In genomic region chr12:86071432-86071831, GRCm38 (mm10) we compare ENCODE assay signal across 25 mouse cellular contexts. TPM values are rescaled to one million over a fixed set of nuclear protein-coding genes. Genes with fewer than 3 reads are reported as not detected.
DNase-seq lines count a peak whose midpoint lies in the region; ATAC-seq and TF ChIP-seq lines count a peak whose summit lies in the region.
"Had no signal": no experiment of that assay in that cellular context is flagged by ENCODE, and none has a peak within 500 bp of the region (broad histone marks: within the 10 kb centered on the region; RNA-seq: fewer than 3 reads in every experiment).

No protein-coding gene starts in this region.

- H3K27ac ChIP-seq in layer of hippocampus, adult 2 months, result no peak overlapping the region
- peak overlapping the region; percentile 37 for H3K27ac ChIP-seq in forebrain, embryonic 12.5 days
- H3K27ac ChIP-seq in forebrain, postnatal 0 days (ENCODE audit: low read depth, low read length), result no peak overlapping the region
- H3K27ac ChIP-seq: embryonic facial prominence, embryonic 15.5 days; gastrocnemius, adult 2 months; hindbrain, embryonic 13.5 days; limb, embryonic 12.5 days; liver, embryonic 13.5 days; stomach, embryonic 15.5 days had no signal

- TF ChIP-seq CTCF in layer of hippocampus, adult 2 months (conservative IDR thresholded peaks at IDR 0.05), result no peak
- TF ChIP-seq CTCF in forebrain, postnatal 0 days (IDR thresholded peaks at IDR 0.05; ENCODE audit: low read depth), result no peak

- peak; percentile 27 to 65 for DNase-seq in layer of hippocampus, adult 2 months (ENCODE audit: low spot score in 2 of 2)
- no peak for DNase-seq in layer of hippocampus, adult 9-10 months (ENCODE audit: low spot score)
- DNase-seq in forebrain, postnatal 0 days, result peak; percentile 68
- peak; percentile 89 for DNase-seq in retina, postnatal 1 day
- DNase-seq in urinary bladder, postnatal 4 days (ENCODE audit: low spot score in 2 of 2), result no peak
- no peak for DNase-seq in adrenal gland, postnatal 25 days
- DNase-seq: adrenal gland, adult 8-10 months; cerebellum, adult 11-12 months; cerebellum, postnatal 25 days; embryo, embryonic 11 days; gastrocnemius, adult 2 months; heart, postnatal 10 days; kidney, postnatal 4 days; liver, embryonic 13.5 days; lung, embryonic 14.5 days; lung, postnatal 4 days; right cerebral cortex, postnatal 25 days had no signal

- no peaks in the 10 kb centered on the region for H3K9me3 ChIP-seq in forebrain, embryonic 12.5 days
- H3K9me3 ChIP-seq in forebrain, postnatal 0 days (ENCODE audit: low read length), result no peaks in the 10 kb centered on the region
- H3K9me3 ChIP-seq: embryonic facial prominence, embryonic 15.5 days; hindbrain, embryonic 13.5 days; liver, embryonic 13.5 days; stomach, embryonic 15.5 days had no signal

- 32% methylated on average over 6 of the region's 6 CpGs for WGBS in forebrain, embryonic 12.5 days
- 24% methylated on average over 6 of the region's 6 CpGs for WGBS in forebrain, postnatal 0 days

- no peak overlapping the region for H3K4me2 ChIP-seq in forebrain, embryonic 12.5 days
- no peak overlapping the region for H3K4me2 ChIP-seq in forebrain, postnatal 0 days (ENCODE audit: low read depth)
- H3K4me2 ChIP-seq: embryonic facial prominence, embryonic 15.5 days; heart, embryonic 11.5 days; hindbrain, embryonic 13.5 days; limb, embryonic 12.5 days; liver, embryonic 13.5 days; lung, embryonic 14.5 days; stomach, embryonic 15.5 days had no signal

- no peaks in the 10 kb centered on the region for H3K36me3 ChIP-seq in forebrain, embryonic 12.5 days (replicated peaks)
- no peaks in the 10 kb centered on the region for H3K36me3 ChIP-seq in forebrain, postnatal 0 days (ENCODE audit: insufficient read depth)
- H3K36me3 ChIP-seq: hindbrain, embryonic 13.5 days; liver, embryonic 13.5 days; stomach, embryonic 15.5 days had no signal

- peaks cover 4% of the 10 kb centered on the region; the same call in 1 of the 2 replicates for H3K4me1 ChIP-seq in forebrain, embryonic 12.5 days
- no peaks in the 10 kb centered on the region for H3K4me1 ChIP-seq in forebrain, postnatal 0 days (ENCODE audit: insufficient read depth)
- H3K4me1 ChIP-seq: liver, embryonic 13.5 days had no signal

- peak; percentile 84; the same call in 1 of the 2 replicates for ATAC-seq in forebrain, embryonic 12.5 days (ENCODE audit: low FRiP score)
- ATAC-seq in forebrain, postnatal 0 days, result peak; percentile 88
- ATAC-seq: intestine, embryonic 16.5 days had no signal

- peaks cover 13% of the 10 kb centered on the region for H3K27me3 ChIP-seq in forebrain, embryonic 12.5 days
- no peaks in the 10 kb centered on the region for H3K27me3 ChIP-seq in forebrain, postnatal 0 days (ENCODE audit: insufficient read depth, low read length)
- H3K27me3 ChIP-seq: embryonic facial prominence, embryonic 15.5 days; limb, embryonic 12.5 days had no signal

- H3K9ac ChIP-seq in forebrain, embryonic 12.5 days, result no peak overlapping the region
- H3K9ac ChIP-seq in forebrain, postnatal 0 days, result no peak overlapping the region
- H3K9ac ChIP-seq: embryonic facial prominence, embryonic 15.5 days; hindbrain, embryonic 13.5 days; limb, embryonic 12.5 days; liver, embryonic 13.5 days; lung, embryonic 14.5 days; stomach, embryonic 15.5 days had no signal

- no peak overlapping the region for H3K4me3 ChIP-seq in layer of hippocampus, adult 2 months
- no peak overlapping the region for H3K4me3 ChIP-seq in forebrain, embryonic 12.5 days (replicated peaks)
- H3K4me3 ChIP-seq in forebrain, postnatal 0 days (ENCODE audit: low read depth, low read length), result no peak overlapping the region
- H3K4me3 ChIP-seq: embryonic facial prominence, embryonic 15.5 days; gastrocnemius, adult 2 months; hindbrain, embryonic 13.5 days; limb, embryonic 12.5 days; liver, embryonic 13.5 days; stomach, embryonic 15.5 days had no signal

RNA-seq across cellular contexts. Expression of gene Tgfb3, which starts 7.4 kb away (rescaled TPM):
- 10 to 100 TPM; 15.8 to 16.5 TPM for total RNA-seq in layer of hippocampus, adult 2 months (2021)
- polyA plus RNA-seq in forebrain, embryonic 12.5 days (2016; fragmentation: Nextera tagmentation; extraction: Ambion mirVana), result 8.5 and 9.7 TPM in 2 replicates
- total RNA-seq in forebrain, postnatal 0 days (2014; rRNA removed), result 6.5 and 7.3 TPM in 2 replicates
- polyA plus RNA-seq in forebrain, postnatal 0 days (2015; fragmentation: Nextera tagmentation; extraction: Ambion mirVana), result 5.3 and 6.8 TPM in 2 replicates
- total RNA-seq in adrenal gland, postnatal 25 days (2021), result 7.6 and 9.5 TPM in 2 replicates

RNA-seq across cellular contexts. Expression of gene Ift43, which starts 10.9 kb away (rescaled TPM):
- 10 to 100 TPM; 14.5 to 14.8 TPM for total RNA-seq in layer of hippocampus, adult 2 months (2021)
- 91.9 and 94.3 TPM in 2 replicates for polyA plus RNA-seq in forebrain, embryonic 12.5 days (2016; fragmentation: Nextera tagmentation; extraction: Ambion mirVana)
- 12.9 and 19.5 TPM in 2 replicates for total RNA-seq in forebrain, postnatal 0 days (2014; rRNA removed)
- 33.9 and 35.3 TPM in 2 replicates for polyA plus RNA-seq in forebrain, postnatal 0 days (2015; fragmentation: Nextera tagmentation; extraction: Ambion mirVana)
- total RNA-seq in adrenal gland, postnatal 25 days (2021), result 21.6 and 27.4 TPM in 2 replicates
- total RNA-seq: granulocyte monocyte progenitor cell, adult 5-6 weeks had no signal

Comparison
In these comparisons a context has a peak if more than half of its experiments do, and no peak if none do; other contexts are left out.
1. DNase-seq: peak in layer of hippocampus, adult 2 months (2 of 2), forebrain, postnatal 0 days (single experiment) and retina, postnatal 1 day (single experiment); none in layer of hippocampus, adult 9-10 months (single experiment), urinary bladder, postnatal 4 days (0 of 2) and adrenal gland, postnatal 25 days (single experiment).